Mouse (Mus musculus) heart, postnatal 0 days (tissue): ENCODE data around the gene Mroh2a.

Experiments
- CTCF ChIP-seq: IDR thresholded peaks from 2 replicates; pipeline ENCODE4 v1.5.1; 2016; ENCODE audit warnings: antibody characterized with exemption, control low read depth, low read depth
- EP300 ChIP-seq: IDR thresholded peaks from 2 replicates; pipeline ENCODE4 v1.6.1; 2016; ENCODE audit warnings: antibody characterized with exemption, low read depth

GRCm38 (mm10) chr1:88263778-88264177, 37.0 kb downstream of the Mroh2a start:
- no peak for TF ChIP-seq EP300
- no peak for TF ChIP-seq CTCF
